8 mouse cellular contexts compared by ENCODE assay signal in genomic region chr4:86053487-86054237, GRCm38 (mm10).
A peak's percentile ranks its signal among the peaks of the same experiment; 100 is the strongest.
DNase-seq lines count a peak whose midpoint lies in the region; ATAC-seq and TF ChIP-seq lines count a peak whose summit lies in the region.

No protein-coding gene starts in this region.

- peak; percentile 62 for DNase-seq in ES-E14 (ENCODE audit: low read depth, low spot score)
- peak; percentile 71 to 77 for DNase-seq in cerebellum, postnatal 14 days
- DNase-seq in frontal cortex, postnatal 25 days (ENCODE audit: low spot score in 2 of 2), result peak; percentile 9 to 23
- peak; percentile 46 to 58 for DNase-seq in layer of hippocampus, postnatal 10 days (ENCODE audit: low spot score in 2 of 2)
- DNase-seq in lung, embryonic 14.5 days, result peak; percentile 75
- peak; percentile 16 for DNase-seq in ovary, adult 18-20 months (ENCODE audit: low spot score)
- no peak for DNase-seq in spleen, postnatal 14 days (ENCODE audit: low spot score in 2 of 2)

- H3K36me3 ChIP-seq in ES-E14 (ENCODE audit: control insufficient read depth, insufficient read depth, low read length, poor library complexity, severe bottlenecking), result no peaks in the 10 kb centered on the region
- H3K36me3 ChIP-seq in hindbrain, embryonic 13.5 days, result no peaks in the 10 kb centered on the region
- H3K36me3 ChIP-seq in lung, embryonic 14.5 days (ENCODE audit: insufficient read depth), result no peaks in the 10 kb centered on the region

- ATAC-seq in hindbrain, embryonic 13.5 days (ENCODE audit: low FRiP score), result peak; percentile 98
- peak; percentile 96 for ATAC-seq in lung, embryonic 14.5 days (ENCODE audit: insufficient read depth)

- H3K9me3 ChIP-seq in ES-E14 (ENCODE audit: control insufficient read depth, insufficient read depth, low read depth, low read length), result no peaks in the 10 kb centered on the region
- H3K9me3 ChIP-seq in hindbrain, embryonic 13.5 days, result no peaks in the 10 kb centered on the region
- no peaks in the 10 kb centered on the region for H3K9me3 ChIP-seq in lung, embryonic 14.5 days (ENCODE audit: low read depth, low read length)

- peak overlapping the region; percentile 65 for H3K4me2 ChIP-seq in hindbrain, embryonic 13.5 days
- H3K4me2 ChIP-seq in lung, embryonic 14.5 days, result peak overlapping the region; percentile 69

- no peak for TF ChIP-seq CTCF in lung, embryonic 14.5 days (IDR thresholded peaks at IDR 0.05; ENCODE audit: low read depth)

- H3K27me3 ChIP-seq in hindbrain, embryonic 13.5 days, result 0 out of 2 replicates have a peak, but pooled peaks cover 3% of the 10 kb centered on the region
- no peaks in the 10 kb centered on the region; the same call in 1 of the 2 replicates for H3K27me3 ChIP-seq in lung, embryonic 14.5 days (ENCODE audit: insufficient read depth, low read length)

- H3K27ac ChIP-seq in ES-E14 (ENCODE audit: insufficient read depth, low read depth, low read length, poor library complexity, severe bottlenecking), result no peak overlapping the region
- peak overlapping the region; percentile 81 for H3K27ac ChIP-seq in hindbrain, embryonic 13.5 days
- H3K27ac ChIP-seq in lung, embryonic 14.5 days (ENCODE audit: low read depth), result no peak overlapping the region

- in situ Hi-C loops in ES-E14 (cut with MboI; ENCODE audit: low sequenced_read_pairs in 2 of 2, unreplicated experiment in 2 of 2), result no loop called here

- under 1% methylated on average over 20 of the region's 20 CpGs for WGBS in hindbrain, embryonic 13.5 days
- under 1% methylated on average over 20 of the region's 20 CpGs for WGBS in lung, embryonic 14.5 days

- H3K4me3 ChIP-seq in ES-E14 (ENCODE audit: insufficient read depth in 1 of 2, low read depth in 1 of 2, low read length in 2 of 2, poor library complexity in 1 of 2, severe bottlenecking in 1 of 2), result peak overlapping the region; percentile 50 to 66
- peak overlapping the region; percentile 51 for H3K4me3 ChIP-seq in hindbrain, embryonic 13.5 days
- peak overlapping the region; percentile 38 for H3K4me3 ChIP-seq in lung, embryonic 14.5 days (ENCODE audit: low read depth, low read length)

- peak overlapping the region; percentile 40; the same call in 1 of the 2 replicates for H3K9ac ChIP-seq in ES-E14 (ENCODE audit: insufficient read depth, low read depth, low read length, poor library complexity, severe bottlenecking)
- peak overlapping the region; percentile 72 for H3K9ac ChIP-seq in hindbrain, embryonic 13.5 days
- H3K9ac ChIP-seq in lung, embryonic 14.5 days, result peak overlapping the region; percentile 40; the same call in 1 of the 2 replicates

- H3K4me1 ChIP-seq in ES-E14 (ENCODE audit: control insufficient read depth in 2 of 2, insufficient read depth in 2 of 2, low read length in 2 of 2, poor library complexity in 1 of 2), result no peaks in the 10 kb centered on the region; a peak in 1 of 4 replicates
- H3K4me1 ChIP-seq in hindbrain, embryonic 13.5 days (replicated peaks), result peaks cover 9% of the 10 kb centered on the region
- H3K4me1 ChIP-seq in lung, embryonic 14.5 days (ENCODE audit: insufficient read depth), result no peaks in the 10 kb centered on the region

TF ChIP-seq in ES-E14, 5 proteins besides CTCF, POLR2A, EP300 and RAD21:
- TF ChIP-seq HCFC1 (IDR thresholded peaks at IDR 0.05; ENCODE audit: borderline replicate concordance, insufficient read depth, low read length) (no peak), ZNF384 (IDR thresholded peaks at IDR 0.05; ENCODE audit: low read depth, low read length) (no peak), ZC3H11A (IDR thresholded peaks at IDR 0.05; ENCODE audit: borderline replicate concordance, low read depth, low read length) (no peak), MAFK (IDR thresholded peaks at IDR 0.05; ENCODE audit: insufficient read depth, low read depth, low read length) (no peak), CHD2 (IDR thresholded peaks at IDR 0.05; ENCODE audit: low read depth, low read length) (no peak)

Comparison
In these comparisons a context has a peak if more than half of its experiments do, and no peak if none do; other contexts are left out.
1. DNase-seq: peak in ES-E14 (single experiment), cerebellum, postnatal 14 days (2 of 2), frontal cortex, postnatal 25 days (2 of 2), layer of hippocampus, postnatal 10 days (2 of 2), lung, embryonic 14.5 days (single experiment) and ovary, adult 18-20 months (single experiment); none in spleen, postnatal 14 days (0 of 2).
2. Peak in every context shown above with its lines, with median percentiles within 50 percentile points of each other: H3K4me3 ChIP-seq and H3K9ac ChIP-seq.